Mouse (Mus musculus) intestine, embryonic 14.5 days (tissue): ENCODE results near the gene Usp22. TPM values are rescaled to one million over a fixed set of nuclear protein-coding genes. Genes with fewer than 3 reads are reported as not detected.
A peak's percentile ranks its signal among the peaks of the same experiment; 100 is the strongest.

Experiments used
- ATAC-seq: fragments of 200-750 bp; cut with Nextera tagmentation; replicated peaks from 2 replicates; pipeline ENCODE4 v1.8.0; 2017; ENCODE audit warnings: low read depth, moderate number of reproducible peaks, moderate TSS enrichment, moderate library complexity; ENCODE audit not compliant: low FRiP score, low TSS enrichment
- DNase-seq: peaks from one replicate; pipeline ENCODE4 v3.0.0-alpha.2; 2018; ENCODE audit warnings: low spot score
- H3K27ac ChIP-seq: fragments of 300-500 bp; sonication (generic); 2 replicates; pipeline ENCODE4 v1.5.1; 2014; ENCODE audit warnings: low read depth, mild to moderate bottlenecking, control low read depth
- H3K27me3 ChIP-seq: fragments of 300-500 bp; sonication (generic); replicated peaks from 2 replicates; pipeline ENCODE4 v1.6.1; 2014; ENCODE audit warnings: low read length, control low read depth; ENCODE audit not compliant: control insufficient read depth, insufficient read depth
- H3K36me3 ChIP-seq: fragments of 300-500 bp; sonication (generic); 2 replicates; pipeline ENCODE4 v1.6.1; 2014; ENCODE audit warnings: low read length, control low read depth; ENCODE audit not compliant: control insufficient read depth, insufficient read depth
- H3K4me1 ChIP-seq: fragments of 300-500 bp; sonication (generic); replicated peaks from 2 replicates; pipeline ENCODE4 v1.6.1; 2014; ENCODE audit warnings: low read length, control low read depth, mixed read lengths; ENCODE audit not compliant: control insufficient read depth, insufficient read depth
- H3K4me2 ChIP-seq: fragments of 300-500 bp; sonication (generic); 2 replicates; pipeline ENCODE4 v1.6.1; 2014; ENCODE audit warnings: low read length
- H3K4me3 ChIP-seq: fragments of 300-500 bp; sonication (generic); 2 replicates; pipeline ENCODE4 v1.5.1; 2014; ENCODE audit warnings: low read depth, low read length, control low read depth, mixed read lengths
- H3K9ac ChIP-seq: fragments of 300-500 bp; sonication (generic); 2 replicates; pipeline ENCODE4 v1.6.1; 2014; ENCODE audit warnings: mild to moderate bottlenecking, low read length
- H3K9me3 ChIP-seq: fragments of 300-500 bp; sonication (generic); 2 replicates; pipeline ENCODE4 v1.6.1; 2016; ENCODE audit warnings: low read length, control low read depth; ENCODE audit not compliant: control insufficient read depth
- WGBS: fragments of 180-500 bp; shearing (Covaris S2); extraction: QIAGEN DNeasy Blood & Tissue Kit; methylation state at CpG from one replicate; pipeline ENCODE4 v1.1.7; 2014; 5-methylcytosine and 5-hydroxymethylcytosine counted together
- polyA plus RNA-seq: library from polyadenylated mRNA; unstranded; fragments of >200 nt; fragmentation: Nextera tagmentation; extraction: Ambion mirVana; gene quantifications from 2 replicates; pipeline ENCODE4 v1.2.1, GENCODE M21; 2014

Usp22 gene
- 163 TPM in 2 replicates for polyA plus RNA-seq

DNA sequence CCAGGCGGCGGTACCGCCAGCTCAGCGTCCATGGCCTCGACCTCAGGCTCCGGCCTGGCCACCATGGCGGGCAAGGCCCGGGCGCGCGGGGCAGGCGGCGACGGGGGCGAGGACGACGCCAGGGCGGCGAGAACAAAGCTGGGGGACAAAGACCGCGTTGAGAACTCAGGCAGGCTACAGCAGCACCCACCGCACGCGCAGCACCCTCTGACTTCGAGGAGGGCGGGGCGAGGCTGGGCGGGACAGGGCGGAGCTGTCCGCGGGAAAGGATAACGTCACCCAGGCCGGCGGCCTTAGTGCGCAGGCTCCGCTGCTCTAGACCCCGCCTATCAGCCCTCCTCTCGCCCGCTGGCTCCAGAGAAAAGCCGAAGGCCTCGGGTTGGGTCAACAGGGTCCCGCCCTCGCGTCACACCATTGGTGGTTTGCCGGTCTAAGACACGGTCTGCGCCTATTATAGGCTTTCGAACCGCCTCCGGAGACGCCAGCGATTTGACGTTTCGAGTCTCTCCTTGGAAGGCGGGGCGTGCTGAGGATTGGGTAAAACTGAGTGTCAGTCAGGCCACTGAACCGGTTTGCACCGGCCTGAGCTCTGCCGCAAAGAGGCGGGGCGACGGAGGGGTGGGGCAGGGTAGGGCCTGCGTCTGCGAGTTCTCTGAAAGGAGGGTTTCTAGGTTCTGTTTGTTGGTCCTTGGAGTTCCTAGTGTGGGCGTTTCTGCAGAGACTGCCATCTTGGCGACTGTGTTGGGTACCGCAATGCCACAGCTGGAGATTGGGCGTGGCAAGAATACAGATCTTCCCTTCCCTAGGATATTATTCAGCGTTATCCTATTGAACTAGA, at the start of gene Usp22:
Gene Usp22, minus strand, starts transcription at position 235 of the 838 bp plus-strand sequence.
- Histone ChIP-seq H3K9ac (peak within 1 kb of the TSS; percentile 99), H3K9me3 (no peaks in the 10 kb centered on the region), H3K27ac (peak within 1 kb of the TSS; percentile 98), H3K4me3 (peak within 1 kb of the TSS; percentile 100), H3K4me1 (peaks cover 21% of the 10 kb centered on the region), H3K4me2 (peak within 1 kb of the TSS; percentile 53), H3K36me3 (no peaks in the 10 kb centered on the region), H3K27me3 (no peaks in the 10 kb centered on the region)
- DNase-seq (peak; percentile 98), ATAC-seq (peak; percentile 98)
- under 1% methylated on average over 65 of the region's 69 CpGs for WGBS

DNA sequence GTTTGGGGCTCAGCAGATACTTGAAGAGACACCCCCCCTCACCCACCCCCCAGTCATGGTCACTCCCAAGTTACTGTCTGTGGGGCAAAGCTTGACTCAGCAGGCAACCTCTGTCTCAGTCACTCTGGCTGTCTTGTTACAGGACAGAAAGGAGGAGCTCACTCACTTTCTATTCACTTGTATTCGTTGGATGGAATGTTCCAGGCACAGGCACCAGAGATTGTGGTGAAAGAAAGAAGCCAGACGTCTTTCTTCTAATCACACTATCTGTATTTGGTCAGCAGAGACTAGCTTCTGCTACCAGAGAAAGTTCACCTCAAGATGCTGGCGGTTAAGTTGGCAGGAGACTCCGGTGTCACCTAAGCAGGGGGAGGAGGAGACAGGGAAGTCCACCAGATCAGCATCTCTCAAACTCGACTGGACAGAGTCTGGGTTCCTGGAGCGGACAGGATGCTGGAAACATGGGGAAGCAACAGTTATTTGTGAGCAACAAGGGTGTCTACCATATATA, 49.4 kb upstream of the Usp22 start:
- no peaks in the 10 kb centered on the region for H3K27me3 ChIP-seq
- H3K27ac ChIP-seq: no peak overlapping the region
- WGBS: 68% methylated on average over 6 of the region's 6 CpGs
- H3K36me3 ChIP-seq: no peaks in the 10 kb centered on the region
- ATAC-seq (no peak), DNase-seq (no peak)
- H3K4me3 ChIP-seq: no peak overlapping the region
- H3K9me3 ChIP-seq: no peaks in the 10 kb centered on the region
- no peak overlapping the region for H3K4me2 ChIP-seq
- 0 out of 2 replicates have a peak, but pooled peaks cover 3% of the 10 kb centered on the region for H3K4me1 ChIP-seq
- no peak overlapping the region for H3K9ac ChIP-seq

DNA sequence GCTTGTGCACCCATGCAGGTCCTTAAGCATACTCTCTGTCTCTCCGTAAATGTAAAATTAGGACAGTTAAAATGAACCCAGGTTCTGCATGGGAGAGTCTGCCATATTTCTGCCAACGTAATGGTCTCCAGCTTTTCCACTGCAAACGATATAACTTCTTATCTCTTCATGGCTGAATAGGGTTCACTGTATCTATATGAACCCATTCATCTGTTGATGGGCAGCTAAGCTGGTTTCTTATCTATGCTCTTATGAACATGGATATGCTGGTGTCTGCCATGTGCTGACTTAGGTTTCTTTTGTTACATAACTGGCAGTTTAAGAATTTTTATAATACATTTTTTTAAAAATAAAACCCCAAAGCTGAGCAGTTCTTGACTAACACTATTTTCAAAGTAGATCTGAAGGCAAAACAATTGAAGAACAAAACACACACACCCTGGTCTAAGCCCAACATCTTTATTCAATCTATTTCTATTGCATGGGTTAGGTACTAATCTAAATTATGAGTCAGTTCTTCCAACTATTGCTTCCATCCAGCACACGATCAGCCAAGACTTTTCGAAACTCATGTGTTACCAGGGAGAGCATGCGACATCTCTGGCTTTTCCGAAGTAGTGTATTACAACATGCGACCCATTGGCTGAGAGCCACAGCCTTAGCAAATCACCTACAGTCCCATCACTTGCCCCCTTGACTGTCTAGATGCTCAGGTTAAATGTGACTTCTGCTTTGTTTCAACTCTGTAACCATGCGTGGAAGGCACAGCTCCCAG, 48.3 kb upstream of the Usp22 start:
- Histone ChIP-seq H3K4me3 (no peak overlapping the region), H3K4me1 (0 out of 2 replicates have a peak, but pooled peaks cover 3% of the 10 kb centered on the region), H3K4me2 (no peak overlapping the region), H3K27ac (no peak overlapping the region), H3K27me3 (no peaks in the 10 kb centered on the region), H3K9ac (no peak overlapping the region), H3K9me3 (no peaks in the 10 kb centered on the region), H3K36me3 (no peaks in the 10 kb centered on the region)
- 89% methylated on average over 9 of the region's 9 CpGs for WGBS
- ATAC-seq: no peak
- no peak for DNase-seq

DNA sequence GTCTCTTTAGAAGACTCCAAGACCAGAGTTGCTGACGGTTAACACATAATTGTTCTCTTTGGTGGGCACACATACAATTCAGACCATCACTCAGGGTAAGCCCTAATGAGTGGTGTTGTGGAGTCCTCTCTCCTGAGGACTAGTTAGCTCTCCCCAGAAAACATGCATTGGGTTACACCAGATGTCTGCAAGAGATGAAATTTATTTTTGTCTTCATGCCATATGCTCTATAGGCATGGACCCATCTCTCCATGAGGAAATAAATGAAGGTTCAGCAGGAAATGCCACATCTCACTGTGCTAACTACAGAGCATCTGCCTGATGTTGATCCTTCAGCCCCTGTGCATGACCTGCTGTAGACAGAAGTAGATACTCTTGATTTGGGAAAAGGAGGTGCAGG, 47.2 kb upstream of the Usp22 start:
- H3K4me1 ChIP-seq: 0 out of 2 replicates have a peak, but pooled peaks cover 3% of the 10 kb centered on the region
- no peaks in the 10 kb centered on the region for H3K9me3 ChIP-seq
- DNase-seq (no peak), ATAC-seq (no peak)
- WGBS: 78% methylated on average over 1 of the region's 1 CpGs
- no peak overlapping the region for H3K4me2 ChIP-seq
- no peak overlapping the region for H3K27ac ChIP-seq
- no peak overlapping the region for H3K9ac ChIP-seq
- no peak overlapping the region for H3K4me3 ChIP-seq
- no peaks in the 10 kb centered on the region for H3K36me3 ChIP-seq
- H3K27me3 ChIP-seq: no peaks in the 10 kb centered on the region

DNA sequence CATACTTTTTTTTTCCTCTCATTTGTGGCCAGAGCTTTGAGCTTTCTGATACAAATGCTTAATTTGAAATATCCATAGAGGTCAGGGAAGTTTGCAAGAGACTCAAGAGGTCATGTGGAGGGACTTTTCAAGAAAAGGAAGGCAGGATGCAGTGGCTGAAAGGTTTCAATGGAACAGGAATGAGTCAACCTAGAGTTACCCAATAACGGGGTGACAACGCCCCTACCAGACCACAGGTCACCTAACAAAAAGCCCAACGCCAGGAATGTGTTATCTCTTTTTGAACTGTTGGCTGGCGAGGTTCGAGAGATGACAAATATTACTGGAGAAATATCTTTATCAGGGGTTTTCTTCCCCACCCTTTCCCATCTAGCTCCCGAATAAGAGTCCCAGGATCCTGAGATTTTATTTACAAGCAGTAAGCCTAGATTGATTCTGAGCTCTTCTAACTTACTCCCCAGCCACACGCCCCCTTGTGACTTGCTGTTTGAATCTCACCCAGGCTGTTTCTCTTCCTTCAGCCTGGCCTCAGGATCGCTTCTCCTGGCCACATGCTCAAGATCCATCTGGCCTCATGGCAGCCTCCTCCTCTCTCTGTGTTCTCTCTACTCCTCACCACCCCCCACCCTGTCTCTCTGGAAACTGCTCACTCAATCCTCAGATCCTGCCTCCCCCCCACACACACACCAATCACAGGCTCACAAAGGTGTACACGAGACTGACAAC, 45.5 kb upstream of the Usp22 start:
- no peaks in the 10 kb centered on the region for H3K27me3 ChIP-seq
- H3K36me3 ChIP-seq: no peaks in the 10 kb centered on the region
- H3K4me1 ChIP-seq: no peaks in the 10 kb centered on the region
- H3K4me3 ChIP-seq: no peak overlapping the region
- H3K4me2 ChIP-seq: no peak overlapping the region
- DNase-seq: no peak
- no peak for ATAC-seq
- no peaks in the 10 kb centered on the region for H3K9me3 ChIP-seq
- no peak overlapping the region for H3K9ac ChIP-seq
- 57% methylated on average over 9 of the region's 9 CpGs for WGBS
- H3K27ac ChIP-seq: no peak overlapping the region

DNA sequence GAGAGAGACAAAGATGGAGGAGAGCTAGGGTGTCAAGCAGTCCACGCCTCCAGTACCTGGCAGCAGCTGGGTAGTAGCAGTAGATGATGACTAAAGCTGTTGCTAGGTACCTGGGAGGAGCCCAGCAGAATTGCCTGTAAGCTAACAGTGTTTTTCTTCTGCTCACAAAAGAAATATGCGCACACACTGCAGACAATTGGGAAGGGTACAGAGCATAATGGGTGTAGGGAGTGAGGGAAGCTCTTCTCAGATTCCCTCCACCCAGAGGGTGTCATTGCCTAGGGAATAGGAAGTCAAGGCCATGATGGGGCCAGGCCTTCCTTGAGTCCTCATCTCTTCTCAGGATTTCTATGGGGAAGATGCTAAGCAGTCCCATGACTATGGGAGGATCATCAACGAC, 41.1 kb upstream of the Usp22 start:
- ATAC-seq (no peak), DNase-seq (no peak)
- WGBS: 79% methylated on average over 3 of the region's 3 CpGs
- Histone ChIP-seq H3K4me1 (no peaks in the 10 kb centered on the region), H3K9me3 (no peaks in the 10 kb centered on the region), H3K4me2 (no peak overlapping the region), H3K9ac (no peak overlapping the region), H3K4me3 (no peak overlapping the region), H3K27ac (no peak overlapping the region), H3K36me3 (no peaks in the 10 kb centered on the region), H3K27me3 (peaks cover 13% of the 10 kb centered on the region; the same call in 1 of the 2 replicates)

DNA sequence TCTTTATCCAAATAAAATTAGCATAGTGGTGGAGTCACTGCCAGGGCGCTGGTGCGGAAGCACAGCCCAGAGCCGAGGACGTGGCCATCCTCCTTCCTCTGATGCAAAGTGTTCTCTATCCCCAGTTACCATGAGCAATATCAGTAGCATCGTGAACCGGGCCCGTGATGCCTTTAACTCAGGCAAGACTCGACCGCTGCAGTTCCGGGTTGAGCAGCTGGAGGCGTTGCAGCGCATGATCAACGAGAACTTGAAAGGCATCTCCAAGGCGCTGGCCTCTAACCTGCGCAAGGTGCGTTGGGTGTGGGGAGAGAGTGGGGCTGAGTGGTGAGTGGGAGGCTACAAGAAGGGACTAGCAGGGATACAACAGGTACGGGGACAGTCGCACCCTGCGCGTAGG, 37.2 kb upstream of the Usp22 start:
- no peak overlapping the region for H3K4me2 ChIP-seq
- no peaks in the 10 kb centered on the region for H3K4me1 ChIP-seq
- no peak for DNase-seq
- H3K36me3 ChIP-seq: no peaks in the 10 kb centered on the region
- 36% methylated on average over 20 of the region's 20 CpGs for WGBS
- H3K9ac ChIP-seq: no peak overlapping the region
- H3K27ac ChIP-seq: no peak overlapping the region
- no peaks in the 10 kb centered on the region for H3K9me3 ChIP-seq
- ATAC-seq: no peak
- H3K27me3 ChIP-seq: peaks cover 13% of the 10 kb centered on the region; the same call in 1 of the 2 replicates
- H3K4me3 ChIP-seq: no peak overlapping the region

DNA sequence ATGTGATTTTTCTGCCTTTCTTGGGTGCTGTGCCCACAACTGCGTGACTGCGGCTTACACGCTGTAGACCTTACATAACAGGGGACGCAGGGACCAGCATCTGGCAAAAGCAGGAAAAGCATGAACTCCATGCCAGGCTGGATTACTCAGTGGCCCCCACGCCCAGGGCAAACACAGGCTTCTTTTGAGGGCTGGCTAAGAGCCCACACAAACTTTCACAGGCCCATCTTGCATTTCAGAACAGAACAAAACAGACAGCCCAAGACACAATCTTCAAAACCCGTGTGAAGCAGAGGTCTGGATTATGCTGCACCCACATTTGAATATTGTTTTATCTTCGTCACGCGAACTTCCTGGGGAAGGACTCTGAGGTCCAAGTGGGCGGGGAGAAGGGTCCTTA, 33.5 kb upstream of the Usp22 start:
- Histone ChIP-seq H3K4me2 (no peak overlapping the region), H3K4me3 (no peak overlapping the region), H3K9me3 (no peaks in the 10 kb centered on the region), H3K27ac (no peak overlapping the region), H3K27me3 (peaks cover 13% of the 10 kb centered on the region; the same call in 1 of the 2 replicates), H3K9ac (no peak overlapping the region), H3K4me1 (no peaks in the 10 kb centered on the region), H3K36me3 (no peaks in the 10 kb centered on the region)
- no peak for ATAC-seq
- WGBS: 80% methylated on average over 10 of the region's 10 CpGs
- DNase-seq: no peak
